Comparison of ENCODE assay signal across 8 mouse cellular contexts in the genomic region with DNA sequence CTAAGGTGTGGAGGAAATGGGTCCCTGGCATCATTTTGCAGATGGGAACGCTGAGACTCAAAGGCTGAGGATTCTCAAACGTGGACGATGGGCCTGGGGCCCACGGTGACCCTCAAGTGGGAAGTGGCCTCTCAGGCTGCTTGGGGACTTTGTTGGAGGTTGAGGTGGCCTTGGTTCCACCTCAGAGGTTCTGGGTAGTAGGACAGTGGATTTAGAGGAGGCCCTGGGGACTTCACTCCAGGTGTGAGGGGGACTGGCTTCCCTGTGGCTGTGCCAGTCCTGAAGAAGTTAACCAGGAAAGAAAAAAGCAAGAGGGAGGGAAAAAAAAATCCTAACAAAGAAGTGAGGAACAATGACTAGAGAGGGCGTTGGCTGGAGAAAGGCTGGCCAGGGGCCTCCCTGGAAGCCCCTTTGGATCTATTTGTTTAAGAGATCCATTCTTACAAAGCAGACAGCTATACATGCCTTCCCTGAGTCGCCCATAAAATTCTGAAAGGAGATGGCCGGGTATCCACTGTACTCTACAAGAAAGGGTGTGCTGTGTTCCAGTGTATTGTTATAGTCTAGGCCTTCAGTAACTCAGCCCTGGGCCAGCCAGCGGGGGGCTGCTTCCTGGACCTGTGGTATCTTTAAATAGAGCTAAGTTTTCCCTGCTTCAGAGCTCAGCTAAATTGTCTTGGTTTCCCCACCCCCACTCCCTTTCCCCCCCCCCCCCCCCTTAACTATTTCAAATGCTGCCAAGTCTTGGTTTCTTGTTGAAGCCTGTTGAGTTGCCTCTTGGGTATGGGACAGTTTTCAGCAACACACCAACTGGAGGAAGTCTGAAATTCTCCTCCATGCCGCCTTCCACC. TPM values are rescaled to one million over a fixed set of nuclear protein-coding genes. Genes with fewer than 3 reads are reported as not detected.
DNase-seq lines count a peak whose midpoint lies in the region; ATAC-seq and TF ChIP-seq lines count a peak whose summit lies in the region.

No protein-coding gene starts in this region.

- peak overlapping the region; percentile 82 for H3K9ac ChIP-seq in kidney, embryonic 16.5 days (replicated peaks; ENCODE audit: low read length)
- H3K9ac ChIP-seq in hindbrain, embryonic 15.5 days: peak overlapping the region; percentile 91

- H3ac ChIP-seq in myocyte (ENCODE audit: control insufficient read depth, insufficient read length): peak overlapping the region; percentile 96

- H3K4me2 ChIP-seq in kidney, embryonic 16.5 days (replicated peaks; ENCODE audit: low read depth, low read length): peak overlapping the region; percentile 85
- peak overlapping the region; percentile 95 for H3K4me2 ChIP-seq in hindbrain, embryonic 15.5 days
- H3K4me2 ChIP-seq in myocyte (ENCODE audit: low read depth): peak overlapping the region; percentile 87

- no peaks in the 10 kb centered on the region; the same call in 1 of the 2 replicates for H3K27me3 ChIP-seq in kidney, embryonic 16.5 days (ENCODE audit: insufficient read depth, low read length)
- no peaks in the 10 kb centered on the region for H3K27me3 ChIP-seq in hindbrain, embryonic 15.5 days
- no peaks in the 10 kb centered on the region for H3K27me3 ChIP-seq in myocyte (ENCODE audit: control insufficient read depth, insufficient read depth, insufficient read length)

- peaks cover 33% of the 10 kb centered on the region for H3K4me1 ChIP-seq in kidney, embryonic 16.5 days (ENCODE audit: insufficient read depth, low read length)
- peaks cover 3% of the 10 kb centered on the region for H3K4me1 ChIP-seq in brown adipose tissue, adult 24 weeks (ENCODE audit: control insufficient read depth, insufficient read depth, insufficient read length, low read length)
- H3K4me1 ChIP-seq in hindbrain, embryonic 15.5 days (replicated peaks): peaks cover 41% of the 10 kb centered on the region

- H3K36me3 ChIP-seq in kidney, embryonic 16.5 days (ENCODE audit: insufficient read depth, low read length): peaks cover 18% of the 10 kb centered on the region
- peaks cover 10% of the 10 kb centered on the region; the same call in 1 of the 2 replicates for H3K36me3 ChIP-seq in hindbrain, embryonic 15.5 days
- peaks cover 22% of the 10 kb centered on the region for H3K36me3 ChIP-seq in myocyte (ENCODE audit: control insufficient read depth, insufficient read depth)

- WGBS in kidney, embryonic 16.5 days: 20% methylated on average over 9 of the region's 9 CpGs
- WGBS in hindbrain, embryonic 15.5 days: 14% methylated on average over 9 of the region's 9 CpGs

- no peak for DNase-seq in kidney, postnatal 25 days
- no peak for DNase-seq in MN1 (ENCODE audit: low spot score)
- DNase-seq in right cerebral cortex, postnatal 14 days: no peak
- DNase-seq in left cerebral cortex, adult 11 months (ENCODE audit: low spot score): no peak

- no peaks in the 10 kb centered on the region for H3K9me3 ChIP-seq in kidney, embryonic 16.5 days (ENCODE audit: low read length)
- no peaks in the 10 kb centered on the region for H3K9me3 ChIP-seq in hindbrain, embryonic 15.5 days

- H3K4me3 ChIP-seq in kidney, embryonic 16.5 days (ENCODE audit: low read length): peak overlapping the region; percentile 67
- peak overlapping the region; percentile 88 for H3K4me3 ChIP-seq in brown adipose tissue, adult 24 weeks (ENCODE audit: insufficient read depth, low read depth, low read length)
- peak overlapping the region; percentile 94 for H3K4me3 ChIP-seq in hindbrain, embryonic 15.5 days
- H3K4me3 ChIP-seq in myocyte: peak overlapping the region; percentile 86

- no peak; the same call in 1 of the 2 replicates for ATAC-seq in kidney, embryonic 16.5 days (ENCODE audit: low FRiP score, low TSS enrichment)
- ATAC-seq in hindbrain, embryonic 15.5 days (ENCODE audit: low FRiP score, low read depth): no peak

- TF ChIP-seq POLR2A in myocyte (IDR thresholded peaks at IDR 0.05; ENCODE audit: insufficient read length, low read depth): no peak

- H3K27ac ChIP-seq in kidney, embryonic 16.5 days (ENCODE audit: low read length): peak overlapping the region; percentile 81
- peak overlapping the region; percentile 59 for H3K27ac ChIP-seq in brown adipose tissue, adult 24 weeks (replicated peaks; ENCODE audit: low read depth, low read length)
- H3K27ac ChIP-seq in hindbrain, embryonic 15.5 days (replicated peaks): peak overlapping the region; percentile 88

- H3K79me2 ChIP-seq in myocyte (ENCODE audit: control insufficient read depth, insufficient read depth): peaks cover 58% of the 10 kb centered on the region

TF ChIP-seq in myocyte, 11 proteins besides CTCF, POLR2A, EP300 and RAD21:
- no peak for TF ChIP-seq CEBPB (IDR thresholded peaks at IDR 0.05; ENCODE audit: insufficient read depth, poor library complexity, severe bottlenecking)
- no peak for TF ChIP-seq POLR2AphosphoS2 (IDR thresholded peaks at IDR 0.05; ENCODE audit: insufficient read length, low read depth)
- no peak for TF ChIP-seq MYOG (IDR thresholded peaks at IDR 0.05; ENCODE audit: control insufficient read depth in 1 of 3, insufficient read depth in 1 of 3, insufficient read length in 2 of 3, low read depth in 2 of 3)
- no peak for TF ChIP-seq USF1 (IDR thresholded peaks at IDR 0.05; ENCODE audit: low read depth)
- no peak for TF ChIP-seq SRF (IDR thresholded peaks at IDR 0.05; ENCODE audit: control insufficient read depth, insufficient read length, low read depth)
- no peak for TF ChIP-seq MYOD1 (IDR thresholded peaks at IDR 0.05; ENCODE audit: control insufficient read depth in 1 of 3, insufficient read length in 2 of 3, low read depth in 2 of 3)
- no peak for TF ChIP-seq TCF12 (IDR thresholded peaks at IDR 0.05; ENCODE audit: insufficient read depth, poor library complexity, severe bottlenecking)
- no peak for TF ChIP-seq REST (IDR thresholded peaks at IDR 0.05; ENCODE audit: insufficient read depth, insufficient read length)
- TF ChIP-seq MAX (IDR thresholded peaks at IDR 0.05; ENCODE audit: low read depth): no peak
- no peak for TF ChIP-seq E2F4 (IDR thresholded peaks at IDR 0.05; ENCODE audit: insufficient read depth)
- no peak for TF ChIP-seq TCF3 (IDR thresholded peaks at IDR 0.05; ENCODE audit: insufficient read length, low read depth)

RNA-seq across cellular contexts. Expression of a gene that starts 1.0 kb away (rescaled TPM):
- 17.7 and 20.8 TPM in 2 replicates for polyA plus RNA-seq in kidney, embryonic 16.5 days (2015; fragmentation: Nextera tagmentation; extraction: Ambion mirVana)
- polyA plus RNA-seq in brown adipose tissue, adult 24 weeks (2012; ENCODE audit: insufficient read depth, insufficient read length, missing spikeins): 3.4 and 5.6 TPM in 2 replicates
- 20.8 and 21.1 TPM in 2 replicates for polyA plus RNA-seq in hindbrain, embryonic 15.5 days (2015; fragmentation: Nextera tagmentation; extraction: Ambion mirVana)
- polyA plus RNA-seq in myocyte (2012; fragmentation: generic; extraction: Trizol): 22.3 TPM

RNA-seq across cellular contexts. Expression of a gene that starts 48.8 kb away (rescaled TPM):
- polyA plus RNA-seq in kidney, embryonic 16.5 days (2015; fragmentation: Nextera tagmentation; extraction: Ambion mirVana): 0.37 and 0.78 TPM in 2 replicates
- polyA plus RNA-seq in brown adipose tissue, adult 24 weeks (2012; ENCODE audit: insufficient read depth, insufficient read length, missing spikeins): not detected in 2 replicates
- 0.83 and 2.3 TPM in 2 replicates for polyA plus RNA-seq in hindbrain, embryonic 15.5 days (2015; fragmentation: Nextera tagmentation; extraction: Ambion mirVana)
- polyA plus RNA-seq in myocyte (2012; fragmentation: generic; extraction: Trizol): 0.24 TPM

RNA-seq across cellular contexts. Expression of a gene that starts 52.4 kb away (rescaled TPM):
- polyA plus RNA-seq in kidney, embryonic 16.5 days (2015; fragmentation: Nextera tagmentation; extraction: Ambion mirVana): 10,418 and 11,416 TPM in 2 replicates
- polyA plus RNA-seq in brown adipose tissue, adult 24 weeks (2012; ENCODE audit: insufficient read depth, insufficient read length, missing spikeins): 532 and 3,024 TPM in 2 replicates
- polyA plus RNA-seq in hindbrain, embryonic 15.5 days (2015; fragmentation: Nextera tagmentation; extraction: Ambion mirVana): 6,860 and 8,722 TPM in 2 replicates
- not detected for polyA plus RNA-seq in myocyte (2012; fragmentation: generic; extraction: Trizol)

Comparison
In these comparisons a context has a peak if more than half of its experiments do, and no peak if none do; other contexts are left out.
1. RNA of a gene that starts 52.4 kb away (polyA plus RNA-seq): 10,418 to 11,416 TPM in kidney, embryonic 16.5 days, 6,860 to 8,722 TPM in hindbrain, embryonic 15.5 days and 532 to 3,024 TPM in brown adipose tissue, adult 24 weeks; not detected in myocyte (single experiment); every median in the first group is over 100 times any median in the second.
2. Peak in every context shown above with its lines, with median percentiles within 50 percentile points of each other: H3K27ac ChIP-seq, H3K4me2 ChIP-seq and H3K4me3 ChIP-seq.